Mouse (Mus musculus) MN1 (cell line): ENCODE results near the gene Gclm.
"Not testable (repeated sequence)": the region's sequence is repeated elsewhere in the genome, so short reads cannot be mapped to it uniquely, and the experiment has no call there.

Experiments used
- DNase-seq: peaks from one replicate; pipeline ENCODE4 v3.0.0-alpha.2; 2016; ENCODE audit warnings: low spot score

Gclm gene

DNA sequence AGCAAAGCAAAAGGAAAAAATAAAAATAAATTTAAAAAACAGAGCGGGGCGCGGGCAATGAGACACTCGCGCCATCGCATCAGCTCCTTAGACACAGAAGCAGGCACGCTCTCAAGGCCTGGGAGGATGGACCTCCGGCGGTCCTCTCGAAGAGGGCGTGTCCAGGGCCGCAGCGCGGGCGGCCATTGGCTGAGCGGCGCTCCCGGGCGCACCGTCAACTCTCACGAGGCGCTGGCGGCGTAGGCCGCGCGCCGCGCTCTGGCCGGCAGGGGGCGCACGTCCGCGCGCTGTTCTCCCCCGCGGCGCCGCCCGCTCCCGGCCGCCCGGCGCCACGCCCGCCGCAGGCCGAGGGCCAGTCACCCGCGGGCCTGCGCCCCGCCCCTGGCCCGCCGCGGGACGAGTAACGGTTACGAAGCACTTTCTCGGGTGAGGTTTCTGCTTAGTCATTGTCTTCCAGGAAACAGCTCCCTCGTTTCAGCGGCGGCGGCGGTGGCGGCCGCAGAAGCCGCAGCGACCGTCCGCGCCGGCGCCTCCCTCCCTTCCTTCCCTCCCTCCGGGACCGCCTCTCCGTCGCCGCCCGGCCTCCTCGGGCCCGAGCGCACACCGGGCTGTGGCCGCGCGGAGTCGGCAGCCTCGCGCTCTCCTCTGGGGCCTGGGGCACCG is at the start of gene Gclm:
Gene Gclm, plus strand, starts transcription at position 343 of the 663 bp plus-strand sequence.
- peak; percentile 93 for DNase-seq

- no peak for DNase-seq
These were observed 48.6 kb upstream of the Gclm start for GRCm38 (mm10) chr3:122196621-122197298.

DNA sequence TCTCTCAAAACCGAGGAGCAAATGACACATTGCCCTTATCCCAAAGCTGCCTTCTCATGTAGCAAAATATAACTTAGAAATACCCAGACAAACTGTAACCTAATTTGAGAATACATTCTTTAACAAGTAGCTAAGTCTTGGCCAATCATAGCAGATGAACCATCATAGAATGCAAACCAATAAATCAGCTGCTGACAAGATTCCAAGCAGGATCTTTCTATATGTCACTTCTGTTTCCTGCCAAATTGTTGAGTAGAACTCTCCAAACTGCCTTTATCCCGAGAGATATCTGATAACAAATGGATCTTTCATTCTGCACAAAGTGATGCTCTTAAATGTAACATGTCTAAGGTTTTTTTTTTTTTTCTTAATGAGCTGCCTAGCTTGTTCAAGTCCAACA is 46.8 kb upstream of the Gclm start:
- no peak for DNase-seq

DNA sequence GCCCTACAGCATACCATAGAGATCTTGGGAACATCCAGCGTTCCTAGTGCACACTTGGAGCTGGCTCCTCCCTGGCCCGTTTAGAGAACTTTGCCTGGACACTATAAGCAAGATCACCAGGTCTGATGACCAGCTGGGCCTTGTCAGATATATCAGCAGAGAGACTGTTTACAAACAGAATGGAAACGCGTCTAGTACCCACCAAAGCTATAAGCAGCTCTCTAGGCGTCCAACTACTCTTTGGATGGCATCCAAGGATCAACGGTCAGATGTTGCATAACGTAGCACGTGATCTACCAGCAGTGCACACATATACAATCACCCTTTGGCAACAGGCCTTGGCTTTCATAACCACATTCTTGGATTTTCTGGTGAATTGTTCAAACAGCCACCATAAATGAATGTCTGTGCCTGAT is 46.4 kb upstream of the Gclm start:
- peak; percentile 32 for DNase-seq

DNA sequence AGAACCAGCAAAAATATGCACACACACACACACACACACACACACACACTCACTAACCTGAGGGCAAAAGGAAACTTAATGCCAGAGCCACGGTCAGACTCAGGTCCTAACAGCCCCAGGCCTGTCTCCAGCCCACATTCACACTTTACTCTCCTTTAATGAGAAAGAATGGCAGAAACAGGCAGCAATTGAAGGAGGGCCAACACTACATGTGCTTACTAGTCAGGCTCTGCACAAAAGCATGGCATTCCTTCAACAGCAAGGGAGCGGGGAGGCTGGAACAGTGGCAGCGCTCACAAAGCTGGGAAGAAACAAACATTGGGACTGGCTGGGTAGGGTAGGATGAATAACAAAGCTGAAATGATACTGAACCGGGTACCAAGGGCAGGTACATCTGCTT is 45.8 kb upstream of the Gclm start:
- no peak for DNase-seq

GRCm38 (mm10) chr3:122200017-122200416 is 45.3 kb upstream of the Gclm start:
- DNase-seq = no peak

DNA sequence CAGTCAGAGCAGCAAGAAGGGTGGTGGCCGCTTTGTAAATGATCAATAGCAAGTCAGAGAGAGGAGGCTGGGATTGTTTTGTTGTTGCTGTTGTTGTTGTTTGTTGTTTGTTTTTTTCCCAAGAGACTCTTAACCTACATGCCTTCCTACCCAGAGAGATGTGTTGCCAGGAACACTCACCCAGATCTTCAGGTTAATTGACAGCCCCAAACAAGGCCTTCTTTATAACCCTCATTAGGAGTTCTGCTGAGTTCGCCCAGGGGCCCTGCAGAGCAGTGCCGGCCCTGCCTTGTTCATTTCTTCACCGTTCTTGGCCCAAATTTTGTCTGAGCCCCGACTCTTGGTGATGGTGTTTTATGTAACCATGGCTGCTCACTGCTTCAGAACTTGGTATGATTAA is 44.9 kb upstream of the Gclm start:
- DNase-seq = no peak

- no peak for DNase-seq
These were observed 43.0 kb upstream of the Gclm start for GRCm38 (mm10) chr3:122202307-122202732.

GRCm38 (mm10) chr3:122203675-122204329 is 41.6 kb upstream of the Gclm start:
- no peak for DNase-seq

- no peak for DNase-seq
These were observed 39.6 kb upstream of the Gclm start for GRCm38 (mm10) chr3:122205753-122206152.

- peak; percentile 70 for DNase-seq
These were observed 38.9 kb upstream of the Gclm start for GRCm38 (mm10) chr3:122206279-122207070.

DNA sequence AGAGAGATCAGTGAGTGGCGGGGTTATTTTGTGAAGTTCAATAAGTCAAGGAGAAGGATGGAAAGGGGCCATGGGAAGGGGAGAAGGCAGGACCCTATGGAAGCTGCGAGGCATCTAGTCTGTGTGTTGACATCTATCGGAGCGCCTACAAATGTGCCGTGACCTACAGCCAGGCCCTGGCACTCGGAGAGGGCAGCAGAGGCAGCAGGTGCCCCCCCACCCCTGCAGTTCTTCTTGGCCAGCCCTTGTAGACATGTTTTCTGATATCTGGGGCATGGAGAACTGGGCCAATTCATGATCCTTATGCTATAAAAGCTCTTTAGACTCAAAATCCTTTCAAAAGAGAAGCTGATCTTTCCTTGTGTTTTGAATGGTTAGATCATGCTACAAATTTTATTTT is 37.6 kb upstream of the Gclm start:
- no peak for DNase-seq

GRCm38 (mm10) chr3:122208296-122209225 is 36.8 kb upstream of the Gclm start:
- peak; percentile 39 for DNase-seq

GRCm38 (mm10) chr3:122209511-122209910 is 35.8 kb upstream of the Gclm start:
- no peak for DNase-seq

DNA sequence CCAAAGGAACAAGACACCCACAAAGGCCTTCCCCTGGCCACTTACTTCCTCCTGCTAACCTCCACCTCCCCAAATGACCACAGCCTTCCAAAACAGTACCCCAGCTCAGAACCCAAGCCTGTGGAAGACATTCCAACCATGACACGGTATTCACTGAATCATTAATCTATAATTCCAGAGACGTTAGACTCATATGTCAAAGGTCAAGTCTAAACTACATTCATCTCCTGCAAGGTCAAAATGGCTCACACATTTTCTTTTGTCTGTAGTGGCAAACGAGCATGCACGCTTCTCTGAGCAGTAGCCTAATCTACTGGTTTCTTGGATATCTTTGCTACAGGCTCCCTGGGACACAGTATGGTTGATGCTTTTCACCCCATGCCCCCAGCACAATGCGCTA is 34.9 kb upstream of the Gclm start:
- no peak for DNase-seq

DNA sequence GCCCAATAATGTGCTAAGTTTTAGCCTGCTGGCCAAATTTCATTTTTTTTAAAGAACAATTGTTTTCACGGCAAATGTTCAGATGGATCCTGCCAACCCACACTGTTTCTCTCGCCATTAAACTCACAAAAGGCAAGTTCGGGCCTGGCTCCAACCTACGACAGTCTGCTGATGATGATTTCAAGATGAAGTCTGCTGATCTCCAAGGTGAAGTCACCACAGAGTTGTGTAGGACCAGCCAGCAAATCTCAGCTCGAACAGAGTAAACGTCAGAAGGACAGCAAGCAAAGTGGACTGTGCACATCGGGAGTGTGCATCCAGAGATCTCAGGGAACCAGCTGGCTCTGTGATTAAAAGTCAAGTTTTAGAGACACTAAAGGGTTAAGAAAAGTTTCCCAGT is 34.5 kb upstream of the Gclm start:
- no peak for DNase-seq

DNA sequence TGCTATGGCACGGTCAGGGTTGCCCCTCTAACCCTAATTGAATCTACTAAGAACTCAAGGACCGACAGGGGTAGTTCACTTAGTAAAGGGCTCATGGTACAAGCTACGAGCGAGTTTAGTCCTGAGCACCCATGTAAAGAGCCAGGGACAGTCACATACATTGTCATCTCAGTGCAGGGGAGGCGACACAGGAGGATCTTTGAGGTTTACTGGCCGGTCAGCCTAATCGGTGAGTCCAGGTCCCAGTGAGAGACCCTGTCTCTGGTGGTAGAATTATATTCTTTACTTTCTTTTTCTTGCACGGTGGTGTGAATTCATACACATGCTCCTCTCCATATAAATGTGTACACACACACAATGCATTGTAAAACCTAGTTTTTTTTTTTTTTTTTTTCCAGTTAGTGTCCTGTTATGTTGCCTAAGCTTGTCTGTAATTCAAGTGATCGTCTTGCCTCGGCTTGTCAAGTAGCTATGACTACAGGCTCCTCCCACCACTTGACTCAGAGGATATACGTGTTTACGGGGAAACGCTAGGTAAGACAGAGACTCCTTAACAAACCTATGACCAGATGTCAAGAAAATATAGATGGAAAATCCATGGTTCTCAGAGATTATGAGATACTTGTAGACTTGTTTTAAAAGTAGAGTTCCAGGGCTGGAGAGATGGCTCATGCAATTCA is 33.8 kb upstream of the Gclm start:
- no peak for DNase-seq

GRCm38 (mm10) chr3:122221240-122222036 is 23.9 kb upstream of the Gclm start:
- no peak for DNase-seq

- not testable (repeated sequence) for DNase-seq
These were observed 18.4 kb upstream of the Gclm start for GRCm38 (mm10) chr3:122226972-122227371.

GRCm38 (mm10) chr3:122235772-122236171 is 9.6 kb upstream of the Gclm start:
- no peak for DNase-seq
